Mouse (Mus musculus): ENCODE data around the gene Serpina10.

DNA sequence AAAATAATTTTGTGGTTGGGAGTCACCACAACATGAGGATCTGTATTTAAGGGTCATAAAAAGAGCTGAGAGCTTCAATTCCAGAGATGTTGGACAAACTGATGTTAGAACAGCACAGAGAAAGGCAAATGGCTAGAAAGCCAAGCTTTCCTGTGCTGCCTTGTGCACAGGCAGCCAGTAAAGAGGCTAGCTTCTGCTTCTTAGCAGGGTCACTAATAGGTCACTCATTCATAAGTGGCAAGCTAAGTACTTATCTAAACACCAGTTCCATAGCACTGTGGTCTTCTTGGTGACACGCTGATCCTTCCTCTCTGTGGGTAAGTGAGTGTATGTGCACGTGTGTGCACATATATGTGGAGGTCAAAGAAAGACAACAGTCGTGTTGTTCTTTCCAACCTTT, 40.2 kb upstream of the Serpina10 start:
- TF ChIP-seq CTCF (conservative IDR thresholded peaks at IDR 0.05; ENCODE audit: insufficient read depth, insufficient read length, low read depth, low read length) (no peak), POLR2A (IDR thresholded peaks at IDR 0.05; ENCODE audit: low read depth, low read length) (no peak)

Data from kidney, adult 2 months (tissue).